Mouse (Mus musculus): ENCODE measurements around the gene Areg. TPM values are rescaled to one million over a fixed set of nuclear protein-coding genes. Genes with fewer than 3 reads are reported as not detected.

The Areg gene
- polyA plus RNA-seq (2012; rRNA removed): 2.5 and 4.7 TPM in 2 replicates

DNA sequence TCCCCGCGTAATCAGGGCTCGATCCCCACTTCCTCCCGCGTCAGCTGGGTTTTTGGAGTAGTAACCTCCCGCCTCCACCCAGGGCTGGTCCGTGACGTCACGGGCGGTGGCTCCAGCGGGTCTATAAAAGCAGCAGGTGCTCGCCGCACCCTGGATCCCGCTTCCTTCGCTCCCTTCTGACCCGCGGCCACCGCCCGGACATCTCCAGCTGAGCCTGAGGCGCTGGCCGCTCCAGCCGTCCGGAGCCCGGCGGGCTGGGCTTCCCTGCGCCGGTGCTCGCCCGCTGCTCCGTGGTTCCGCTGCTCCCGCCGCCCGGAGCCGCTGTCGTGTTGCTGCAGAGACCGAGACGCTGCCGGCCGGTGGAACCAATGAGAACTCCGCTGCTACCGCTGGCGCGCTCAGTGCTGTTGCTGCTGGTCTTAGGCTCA is at the start of gene Areg:
Gene Areg (plus strand): TSS at position 154 of the 428 bp plus-strand sequence.

Other genes starting within 250 kb of the Areg start
- 6.2 and 9.2 TPM in 2 replicates for gene Cxcl1, start 248.4 kb upstream of the Areg start, polyA plus RNA-seq (2012; rRNA removed)
- 1.4 and 5.1 TPM in 2 replicates for gene Cxcl2, start 235.7 kb upstream of the Areg start, polyA plus RNA-seq (2012; rRNA removed)
- gene Mthfd2l, start 208.5 kb upstream of the Areg start, polyA plus RNA-seq (2012; rRNA removed): 53.7 and 99.6 TPM in 2 replicates
- gene Epgn, start 112.1 kb upstream of the Areg start, polyA plus RNA-seq (2012; rRNA removed): not detected in 2 replicates
- gene Ereg, start 65.0 kb upstream of the Areg start, polyA plus RNA-seq (2012; rRNA removed): 0.31 and 0.54 TPM in 2 replicates